Mouse (Mus musculus): ENCODE data around the gene Mtfr2.

DNA sequence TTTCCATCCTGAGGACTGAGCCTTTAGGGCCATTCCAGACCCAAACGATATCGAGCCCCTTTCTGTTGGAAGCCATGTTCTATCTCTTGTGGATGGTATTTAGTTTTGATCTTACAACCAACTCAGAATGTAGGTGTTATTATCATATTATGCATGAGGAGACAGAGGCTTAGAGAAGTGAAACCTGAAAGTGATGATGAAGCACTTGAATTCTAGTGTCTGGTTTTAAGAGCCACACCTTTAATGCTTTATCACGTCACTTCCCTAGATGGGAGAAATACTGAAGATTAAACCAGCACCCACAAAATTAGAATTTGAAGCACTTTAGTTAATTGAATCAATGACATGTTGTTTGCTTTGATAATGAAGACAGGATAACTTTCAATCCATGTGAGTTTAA lies 48.2 kb downstream of the Mtfr2 start:
- no peak for TF ChIP-seq CTCF (IDR thresholded peaks at IDR 0.05)
- TF ChIP-seq EP300 (IDR thresholded peaks at IDR 0.05; ENCODE audit: insufficient read depth, low read depth, low read length), result no peak
- TF ChIP-seq POLR2A (IDR thresholded peaks at IDR 0.05; ENCODE audit: insufficient read depth, low read depth, low read length), result no peak
